Mouse (Mus musculus): ENCODE measurements at regions not wholly inside any gene's neighbourhood (a gene's known extent, or its start where the extent isn't known, plus 50 kb on each side); places are given as distances from the start of the nearest gene placed in this dataset.

DNA sequence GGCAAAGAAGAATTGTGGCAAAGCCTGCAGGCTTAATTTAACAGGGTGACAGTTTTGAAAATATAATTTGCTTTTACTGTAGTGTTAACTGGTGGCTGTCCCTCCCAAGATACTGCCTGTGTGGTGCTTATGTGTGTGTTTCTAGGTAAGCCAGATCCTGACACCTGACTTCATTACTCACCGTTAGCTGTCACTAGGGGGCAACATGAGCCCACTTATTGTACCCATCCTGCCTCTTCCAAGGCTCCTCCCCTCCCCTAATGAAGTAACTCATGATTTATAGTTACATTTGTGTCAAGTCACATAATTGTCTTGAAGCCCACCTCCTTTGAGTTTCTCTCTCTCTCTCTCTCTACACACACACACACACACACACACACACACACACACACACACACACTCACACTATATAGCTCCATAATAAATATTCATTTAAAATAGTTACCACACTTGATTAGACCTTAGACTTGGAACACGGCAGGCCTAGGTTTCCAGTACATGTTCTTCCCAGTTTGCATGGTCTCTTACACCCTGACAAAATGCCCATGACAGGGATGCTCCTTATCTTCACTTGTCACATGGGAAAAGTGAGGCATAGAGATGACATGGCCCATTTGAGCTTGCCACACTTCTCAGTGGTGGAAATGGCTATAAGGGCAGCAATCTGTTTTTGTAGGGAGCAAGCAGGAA lies 328.6 kb upstream of the Sphkap start:
- no peak; the same call in 1 of the 2 replicates for ATAC-seq (ENCODE audit: insufficient number of reproducible peaks, low FRiP score, low TSS enrichment)

GRCm38 (mm10) chr1:83731682-83732081 lies 323.7 kb upstream of the Sphkap start:
- no peak for ATAC-seq (ENCODE audit: insufficient number of reproducible peaks, low FRiP score, low TSS enrichment)

DNA sequence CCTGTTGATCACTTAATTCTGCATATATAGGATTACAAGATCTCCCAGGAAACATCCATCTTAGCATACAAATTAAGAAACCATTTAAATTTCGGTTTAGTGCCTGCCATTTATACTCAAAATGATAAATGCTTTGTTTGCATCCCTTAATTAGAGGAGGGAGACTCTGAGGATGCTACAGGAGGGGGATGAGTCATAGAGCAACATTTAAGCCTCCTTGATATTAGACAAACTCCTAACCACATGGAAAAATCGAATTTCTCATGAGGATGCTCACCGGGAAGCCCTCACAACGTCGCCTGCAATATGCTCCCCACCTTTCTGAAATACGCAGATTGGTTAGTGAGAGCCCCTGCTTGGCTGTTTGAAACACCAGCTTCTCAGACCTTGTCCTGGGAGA lies 320.8 kb upstream of the Sphkap start:
- no peak for ATAC-seq (ENCODE audit: insufficient number of reproducible peaks, low FRiP score, low TSS enrichment)

DNA sequence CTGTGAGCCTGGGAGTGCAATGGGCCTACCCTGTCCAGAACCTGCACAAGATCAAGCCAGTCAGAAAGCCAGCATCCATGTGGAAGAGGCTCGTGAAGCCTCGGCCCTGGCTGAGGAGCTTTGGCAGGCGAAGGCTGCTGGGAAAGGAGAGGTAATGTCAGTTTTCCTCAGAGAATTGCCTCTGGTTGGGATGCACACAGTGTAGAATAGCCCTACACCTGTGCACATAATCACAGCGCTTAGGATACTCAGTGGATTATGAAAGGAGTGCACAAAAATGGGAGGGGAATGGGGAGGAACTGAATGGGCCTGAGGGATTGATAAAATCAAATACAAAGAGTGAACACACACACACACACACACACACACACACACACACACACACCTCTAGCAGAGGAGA lies 319.9 kb upstream of the Sphkap start:
- no peak for ATAC-seq (ENCODE audit: insufficient number of reproducible peaks, low FRiP score, low TSS enrichment)

DNA sequence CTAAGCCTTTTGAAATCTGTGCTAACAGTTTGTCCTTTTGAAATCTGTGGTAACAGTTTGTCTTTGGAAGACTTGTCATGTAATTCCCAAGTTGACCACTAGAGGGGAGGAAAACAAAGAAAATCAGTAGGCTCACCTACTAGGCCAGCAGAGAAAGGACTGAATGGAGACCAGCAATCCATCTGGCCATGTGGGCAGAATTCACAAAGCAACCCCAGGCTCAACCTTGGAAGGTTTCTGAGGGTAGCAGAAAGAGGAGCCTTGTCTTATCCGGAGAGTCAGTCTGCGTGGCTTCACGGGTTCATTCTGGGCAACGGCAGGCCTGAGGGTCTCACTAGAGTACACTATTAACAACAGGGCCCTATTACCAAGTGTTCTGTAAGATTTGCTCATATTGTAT lies 319.2 kb upstream of the Sphkap start:
- ATAC-seq (ENCODE audit: insufficient number of reproducible peaks, low FRiP score, low TSS enrichment) = peak; percentile 85

- no peak for ATAC-seq (ENCODE audit: insufficient number of reproducible peaks, low FRiP score, low TSS enrichment)
These were observed 315.1 kb upstream of the Sphkap start for GRCm38 (mm10) chr1:83723096-83723495.

DNA sequence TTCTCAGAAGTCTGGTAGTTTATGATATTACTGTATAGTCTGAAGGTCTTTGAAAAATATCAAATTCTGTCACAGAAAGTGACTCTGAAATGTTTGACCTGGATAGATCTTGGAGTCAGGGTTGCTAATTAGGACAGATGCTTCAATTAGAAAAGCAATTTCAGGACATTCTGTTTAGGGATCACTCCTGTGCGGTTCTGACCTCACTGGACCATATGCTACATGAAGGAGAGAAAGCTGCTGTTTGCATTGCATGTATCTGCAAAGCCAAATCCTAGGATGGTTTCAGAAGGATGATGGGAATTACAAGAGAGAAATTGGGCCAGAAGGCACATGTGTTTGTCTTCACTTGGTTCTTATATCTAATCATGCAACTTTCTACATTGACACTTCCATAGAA lies 312.2 kb upstream of the Sphkap start:
- peak; percentile 73 for ATAC-seq (ENCODE audit: insufficient number of reproducible peaks, low FRiP score, low TSS enrichment)

DNA sequence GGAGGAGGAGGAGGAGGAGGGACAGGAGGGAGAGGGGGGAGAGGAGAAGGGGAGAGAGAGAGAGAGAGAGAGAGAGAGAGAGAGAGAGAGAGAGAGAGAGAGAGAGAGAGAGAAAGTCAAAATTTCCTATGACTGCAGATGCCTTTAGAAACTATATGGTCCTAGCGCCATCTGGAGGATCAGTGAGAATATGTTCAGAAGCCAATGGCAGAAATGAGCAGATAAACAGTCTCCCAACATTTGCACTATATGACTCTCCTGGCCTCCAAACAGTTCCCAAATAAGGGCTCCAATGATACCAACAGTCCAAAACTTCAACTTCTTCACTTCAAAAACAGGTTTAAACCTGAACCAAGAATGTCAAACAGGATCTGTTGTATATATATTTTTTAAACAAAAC lies 309.1 kb upstream of the Sphkap start:
- peak; percentile 70; the same call in 1 of the 2 replicates for ATAC-seq (ENCODE audit: insufficient number of reproducible peaks, low FRiP score, low TSS enrichment)

- ATAC-seq (ENCODE audit: insufficient number of reproducible peaks, low FRiP score, low TSS enrichment) = no peak
These were observed 293.9 kb upstream of the Sphkap start for GRCm38 (mm10) chr1:83701696-83702404.

DNA sequence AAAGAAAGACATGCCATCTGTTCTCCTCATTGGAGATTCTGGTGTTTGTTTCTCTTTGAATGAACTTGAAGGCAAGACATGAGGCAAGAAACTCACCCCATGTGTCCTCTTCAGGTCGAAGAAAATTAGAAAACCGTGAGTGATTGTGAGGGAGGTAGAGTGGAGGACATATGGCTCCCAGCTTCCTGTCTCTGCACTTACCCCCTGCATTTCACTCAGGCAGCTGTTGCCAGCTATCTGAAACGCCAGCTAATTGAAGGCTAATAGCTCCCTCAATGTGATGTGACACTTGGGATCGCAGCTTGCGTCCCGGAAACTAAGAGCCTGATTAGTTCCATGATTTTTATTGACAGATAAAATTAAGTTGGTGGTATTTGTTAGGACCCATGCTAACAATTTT lies 289.4 kb upstream of the Sphkap start:
- no peak for ATAC-seq (ENCODE audit: insufficient number of reproducible peaks, low FRiP score, low TSS enrichment)

- no peak for ATAC-seq (ENCODE audit: insufficient number of reproducible peaks, low FRiP score, low TSS enrichment)
These were observed 277.2 kb upstream of the Sphkap start for GRCm38 (mm10) chr1:83685221-83685620.

DNA sequence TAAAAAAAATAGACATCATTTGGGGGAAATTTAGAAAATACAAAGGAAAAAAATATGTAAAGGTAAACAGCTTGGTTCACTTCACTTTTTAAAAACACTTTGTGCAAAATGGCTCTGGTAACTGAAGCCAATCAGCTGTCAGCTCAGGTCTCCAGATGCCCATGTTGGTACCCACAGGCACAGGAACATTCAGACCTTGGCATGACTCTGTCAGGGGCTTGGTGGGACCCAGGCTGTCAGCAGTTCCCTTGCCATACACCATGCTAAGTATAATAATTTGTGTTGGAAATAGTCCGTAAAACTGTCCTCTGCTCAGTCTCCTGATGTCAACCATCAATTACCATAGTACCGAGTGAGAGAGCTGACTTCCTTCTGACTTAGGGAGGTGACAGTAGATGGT lies 257.3 kb upstream of the Sphkap start:
- ATAC-seq (ENCODE audit: insufficient number of reproducible peaks, low FRiP score, low TSS enrichment) = no peak

GRCm38 (mm10) chr1:83661808-83662802 lies 254.1 kb upstream of the Sphkap start:
- ATAC-seq (ENCODE audit: insufficient number of reproducible peaks, low FRiP score, low TSS enrichment) = no peak

DNA sequence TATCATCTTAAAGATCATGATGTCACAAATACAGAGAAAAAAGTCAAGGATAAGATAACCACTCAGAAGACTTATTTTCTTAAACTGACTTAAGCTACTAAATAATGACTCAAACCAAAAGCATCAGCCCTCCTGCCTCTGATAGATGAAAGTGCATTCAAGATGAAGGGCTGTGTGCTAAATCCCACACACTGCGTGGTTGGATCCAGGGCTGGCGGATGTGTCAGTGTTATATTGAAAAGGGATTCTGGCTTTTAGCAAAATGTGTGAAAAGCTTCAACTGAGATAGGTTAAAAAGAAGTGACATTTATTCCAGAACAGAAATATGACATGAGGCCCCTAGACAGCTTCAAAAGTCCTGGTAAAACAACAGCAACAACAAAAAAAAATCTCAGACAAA lies 245.7 kb upstream of the Sphkap start:
- no peak for ATAC-seq (ENCODE audit: insufficient number of reproducible peaks, low FRiP score, low TSS enrichment)

- no peak for ATAC-seq (ENCODE audit: insufficient number of reproducible peaks, low FRiP score, low TSS enrichment)
These were observed 237.6 kb upstream of the Sphkap start for GRCm38 (mm10) chr1:83645606-83646005.

DNA sequence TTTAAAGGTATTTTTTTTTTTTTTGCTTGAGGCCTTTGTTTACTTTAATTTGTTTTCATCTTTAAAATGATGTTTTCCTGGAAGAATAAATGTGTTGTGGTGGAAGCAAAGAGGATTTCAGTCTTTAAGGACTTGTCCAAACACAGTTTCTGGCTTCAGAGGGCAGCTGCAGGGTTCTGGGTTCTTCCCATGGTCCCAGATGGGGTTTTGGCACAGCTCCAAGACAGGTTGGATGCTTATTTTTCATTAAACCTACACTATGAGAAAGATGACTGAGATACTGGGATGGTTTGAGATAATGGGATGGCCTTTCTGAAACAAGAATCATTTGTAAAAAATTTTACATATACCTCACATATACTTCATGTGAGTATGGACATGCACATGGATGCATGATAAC lies 234.7 kb upstream of the Sphkap start:
- no peak for ATAC-seq (ENCODE audit: insufficient number of reproducible peaks, low FRiP score, low TSS enrichment)

DNA sequence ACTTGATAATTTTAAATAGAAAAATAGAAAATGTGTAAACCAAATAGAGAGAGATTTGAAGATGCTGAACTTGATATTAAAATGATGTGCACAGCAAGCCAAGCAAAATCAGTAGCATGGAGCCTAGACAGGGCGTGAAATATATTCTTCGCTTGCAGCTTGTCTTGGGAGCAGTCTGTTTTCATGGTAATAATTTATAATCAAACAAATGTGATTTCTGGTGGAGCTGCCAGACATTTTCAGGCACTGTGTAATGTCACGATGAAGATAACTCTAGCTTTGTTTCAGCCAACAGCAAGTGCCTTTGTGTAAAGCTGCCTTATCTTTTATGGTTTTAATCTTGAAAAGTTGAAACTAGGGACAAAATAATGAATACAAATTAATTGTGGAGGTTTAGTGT lies 228.1 kb upstream of the Sphkap start:
- no peak for ATAC-seq (ENCODE audit: insufficient number of reproducible peaks, low FRiP score, low TSS enrichment)

DNA sequence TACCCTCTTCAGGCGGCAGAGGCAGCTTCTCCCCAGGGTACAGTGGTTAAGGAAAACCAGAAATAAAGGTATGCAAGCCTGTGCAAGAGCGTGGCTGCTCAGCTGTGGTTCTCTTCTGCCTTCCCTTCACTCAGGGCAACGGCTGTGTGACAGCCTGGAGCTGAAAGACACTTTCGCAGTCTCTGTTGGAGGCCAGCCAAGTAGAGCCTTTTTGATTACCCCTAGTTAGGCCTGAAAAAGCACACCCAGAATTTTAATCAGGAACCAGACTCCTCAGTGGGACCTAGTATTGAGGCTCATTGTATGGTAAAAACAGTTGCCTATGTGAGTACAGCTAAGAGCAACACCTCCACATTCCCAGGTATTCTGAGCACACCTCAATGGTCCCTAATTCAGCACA lies 223.8 kb upstream of the Sphkap start:
- ATAC-seq (ENCODE audit: insufficient number of reproducible peaks, low FRiP score, low TSS enrichment) = peak; percentile 76

DNA sequence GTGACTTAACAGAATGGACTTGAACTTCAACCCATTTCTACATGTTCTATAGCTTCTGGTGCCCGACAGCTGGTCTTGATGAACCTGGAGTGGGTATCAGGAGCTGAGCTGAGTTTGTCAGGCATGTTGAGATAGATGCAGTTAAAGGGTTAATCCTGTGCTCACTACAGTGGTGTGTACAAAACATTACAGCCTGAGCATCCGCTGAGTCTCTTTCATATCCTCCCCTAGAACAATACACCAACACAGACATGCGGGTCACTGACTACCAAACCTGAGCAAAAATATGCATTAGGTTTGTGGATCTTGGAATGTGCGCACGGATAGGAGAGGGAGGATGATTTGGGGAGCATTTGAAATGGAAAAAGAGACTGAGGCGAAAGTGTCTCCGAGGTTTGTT lies 223.4 kb upstream of the Sphkap start:
- no peak for ATAC-seq (ENCODE audit: insufficient number of reproducible peaks, low FRiP score, low TSS enrichment)

DNA sequence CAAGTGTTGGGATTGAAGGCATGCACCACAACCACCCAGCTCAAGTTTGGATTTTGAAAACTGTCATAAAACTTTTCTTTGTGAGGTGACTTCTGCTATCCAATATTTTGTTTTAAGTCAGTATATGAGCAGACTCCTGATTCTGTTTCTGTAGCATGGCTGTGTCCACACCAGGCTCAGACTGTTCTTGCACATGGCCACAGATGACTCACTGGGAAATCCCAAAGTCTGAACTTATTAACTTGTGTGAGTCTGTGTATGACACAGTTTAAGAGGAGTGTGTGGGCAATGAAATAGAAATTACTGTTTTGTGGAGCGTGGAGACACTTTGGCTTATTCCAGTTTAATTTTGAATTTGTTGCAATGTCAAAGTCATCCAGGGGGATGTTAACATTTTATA lies 179.3 kb upstream of the Sphkap start:
- no peak for ATAC-seq (ENCODE audit: insufficient number of reproducible peaks, low FRiP score, low TSS enrichment)

DNA sequence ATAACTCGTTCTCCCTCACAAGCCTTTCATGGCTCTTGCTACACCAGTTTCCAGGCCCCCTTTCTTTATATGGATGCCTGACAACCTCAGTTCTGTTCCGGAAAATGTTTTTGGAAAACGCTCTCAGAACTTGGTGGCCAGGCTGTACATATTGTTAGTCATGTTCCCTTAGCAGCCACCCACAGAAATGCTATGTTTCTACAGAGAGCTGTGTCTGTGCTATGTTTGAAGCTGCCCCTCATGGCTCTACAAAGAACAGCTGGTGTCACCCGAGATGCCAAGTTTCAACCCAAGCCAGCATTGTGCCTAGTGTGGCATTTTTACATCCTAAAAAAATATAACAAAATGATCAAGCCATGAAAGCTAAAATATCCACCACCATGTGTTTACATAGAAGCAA lies 175.0 kb upstream of the Sphkap start:
- peak; percentile 36; the same call in 1 of the 2 replicates for ATAC-seq (ENCODE audit: insufficient number of reproducible peaks, low FRiP score, low TSS enrichment)

All from cerebellum, adult (tissue).